Mouse (Mus musculus): Measurements from ENCODE around the gene Hmgb3.

GRCm38 (mm10) chrX:71540821-71541510, 14.8 kb upstream of the Hmgb3 start:
- TF ChIP-seq POLR2A (IDR thresholded peaks at IDR 0.05; ENCODE audit: insufficient read length, low read depth) (no peak), SRF (IDR thresholded peaks at IDR 0.05; ENCODE audit: control insufficient read depth, insufficient read length, low read depth) (no peak), MYOG (IDR thresholded peaks at IDR 0.05; ENCODE audit: control insufficient read depth in 1 of 3, insufficient read depth in 1 of 3, insufficient read length in 2 of 3, low read depth in 2 of 3) (no peak), MAX (IDR thresholded peaks at IDR 0.05; ENCODE audit: low read depth) (no peak), USF1 (IDR thresholded peaks at IDR 0.05; ENCODE audit: low read depth) (no peak), TCF12 (IDR thresholded peaks at IDR 0.05; ENCODE audit: insufficient read depth, poor library complexity, severe bottlenecking) (no peak), POLR2AphosphoS2 (IDR thresholded peaks at IDR 0.05; ENCODE audit: insufficient read length, low read depth) (no peak), MYOD1 (IDR thresholded peaks at IDR 0.05; ENCODE audit: control insufficient read depth in 1 of 3, insufficient read length in 2 of 3, low read depth in 2 of 3) (no peak)
